Mouse (Mus musculus): ENCODE measurements around the gene Lrrc46. TPM values are rescaled to one million over a fixed set of nuclear protein-coding genes. Genes with fewer than 3 reads are reported as not detected.
A peak's percentile ranks its signal among the peaks of the same experiment; 100 is the strongest.

The Lrrc46 gene
- polyA plus RNA-seq, 1 experiment: 0.82 TPM

- peak in 1 of 2 experiments; percentile 79 for DNase-seq (ENCODE audit: extremely low spot score in 1 of 2, low spot score in 1 of 2)
These were observed 9.2 kb upstream of the Lrrc46 start, which contains the start of gene Osbpl7 for GRCm38 (mm10) chr11:97050216-97050943. TSS of gene Osbpl7 (plus strand) at chr11:97050628.

DNA sequence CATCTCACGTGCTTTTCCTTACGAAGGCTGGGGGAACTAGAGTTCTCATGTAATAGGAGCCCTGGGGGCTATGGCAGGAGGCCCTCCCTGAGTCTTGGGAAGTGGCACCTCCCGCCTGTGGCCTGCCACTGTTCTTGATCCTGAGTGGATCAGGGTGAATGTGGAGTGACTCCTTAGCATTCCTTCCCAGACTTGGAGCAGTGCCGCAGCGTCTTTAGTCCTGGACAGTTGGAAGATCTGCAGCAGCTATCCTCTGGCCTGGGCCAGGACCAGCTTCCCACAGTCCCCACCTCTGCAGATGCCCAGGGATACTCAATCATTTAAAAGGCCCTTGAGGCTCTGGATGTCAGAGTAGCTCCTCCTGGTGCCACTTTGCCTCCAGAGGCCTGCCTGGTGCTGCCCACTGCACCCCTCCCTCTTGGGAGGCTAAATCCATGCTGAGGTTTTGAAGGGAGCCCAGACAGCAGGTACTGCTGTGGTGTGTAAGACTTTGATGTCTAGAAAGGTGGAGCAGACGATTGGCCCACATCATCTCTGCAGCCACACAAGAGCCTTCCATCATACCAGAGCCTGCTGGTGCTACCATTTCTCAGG is 8.4 kb upstream of the Lrrc46 start:
- DNase-seq (ENCODE audit: extremely low spot score in 1 of 2, low spot score in 1 of 2): no peak

DNA sequence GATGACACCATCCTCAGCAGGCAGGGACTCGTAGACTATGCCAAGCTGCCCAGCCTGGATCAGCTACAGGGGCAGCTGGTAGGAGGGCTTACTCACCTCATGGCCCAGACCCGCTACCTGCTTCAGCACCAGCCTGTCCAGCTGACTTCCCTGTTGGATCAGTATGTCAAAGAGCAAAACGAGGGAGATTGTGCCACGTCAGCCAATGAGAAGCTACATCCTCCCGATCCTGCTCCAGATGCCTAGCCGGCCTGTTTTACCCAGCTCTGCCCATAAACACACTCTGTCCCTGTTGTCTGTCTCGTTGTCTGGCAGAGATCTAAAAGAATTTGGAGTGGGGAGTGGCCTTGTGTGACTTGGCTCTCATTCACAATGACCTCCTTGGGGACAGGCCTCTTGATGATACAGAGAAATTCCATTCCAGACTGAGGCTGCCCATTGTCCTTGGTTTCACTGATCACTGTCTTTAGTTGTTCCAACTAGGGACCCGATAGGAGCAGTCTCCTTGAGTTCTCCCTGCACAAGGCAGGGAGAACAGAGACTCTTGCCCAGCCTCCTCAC is 7.0 kb upstream of the Lrrc46 start:
- no peak for DNase-seq (ENCODE audit: extremely low spot score in 1 of 2, low spot score in 1 of 2)

- DNase-seq (ENCODE audit: extremely low spot score in 1 of 2, low spot score in 1 of 2): no peak
These were observed 4.7 kb upstream of the Lrrc46 start for GRCm38 (mm10) chr11:97045861-97046260.

GRCm38 (mm10) chr11:97044902-97045301 is 3.7 kb upstream of the Lrrc46 start:
- peak in 1 of 2 experiments; percentile 77 for DNase-seq (ENCODE audit: extremely low spot score in 1 of 2, low spot score in 1 of 2)

DNA sequence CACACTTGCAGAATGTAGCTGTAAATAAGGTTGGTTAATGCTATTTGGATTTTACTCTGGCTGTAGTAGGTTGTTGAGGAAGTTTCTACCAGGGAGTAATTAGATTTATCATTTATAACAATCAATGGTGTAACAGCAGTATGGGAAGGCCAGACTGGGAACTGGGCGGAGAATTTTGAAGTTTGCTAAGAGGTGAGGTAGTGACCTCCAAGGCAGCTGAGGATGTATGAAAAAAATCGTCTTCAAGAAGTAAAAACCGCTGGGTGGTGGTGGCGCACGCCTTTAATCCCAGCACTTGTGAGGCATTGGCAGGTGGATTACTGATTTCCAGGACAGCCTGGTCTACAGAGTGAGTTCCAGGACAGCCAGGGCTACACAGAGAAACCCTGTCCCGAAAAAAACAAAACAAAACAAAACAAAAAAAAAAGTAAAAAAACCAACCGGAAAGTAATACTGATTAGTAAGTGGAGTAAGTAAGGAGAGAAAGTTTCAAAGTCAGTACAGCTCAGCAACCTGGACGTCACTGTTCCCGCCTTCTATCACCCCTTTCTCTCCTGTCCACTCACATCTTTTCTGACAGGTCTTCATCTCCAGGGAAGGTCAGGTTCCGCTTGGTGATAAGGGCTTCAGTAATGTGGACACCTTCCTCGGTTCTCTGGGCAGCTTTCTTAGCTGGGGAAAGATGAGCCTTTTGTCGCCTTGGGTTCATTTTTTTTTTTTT is 746 bp downstream of the Lrrc46 start:
- DNase-seq (ENCODE audit: extremely low spot score in 1 of 2, low spot score in 1 of 2): no peak

- DNase-seq (ENCODE audit: extremely low spot score in 1 of 2, low spot score in 1 of 2): no peak
These were observed 2.3 kb downstream of the Lrrc46 start for GRCm38 (mm10) chr11:97038881-97039280.

GRCm38 (mm10) chr11:97036141-97036540 is 5.1 kb downstream of the Lrrc46 start:
- peak; percentile 45 to 76 for DNase-seq (ENCODE audit: extremely low spot score in 1 of 2, low spot score in 1 of 2)

DNA sequence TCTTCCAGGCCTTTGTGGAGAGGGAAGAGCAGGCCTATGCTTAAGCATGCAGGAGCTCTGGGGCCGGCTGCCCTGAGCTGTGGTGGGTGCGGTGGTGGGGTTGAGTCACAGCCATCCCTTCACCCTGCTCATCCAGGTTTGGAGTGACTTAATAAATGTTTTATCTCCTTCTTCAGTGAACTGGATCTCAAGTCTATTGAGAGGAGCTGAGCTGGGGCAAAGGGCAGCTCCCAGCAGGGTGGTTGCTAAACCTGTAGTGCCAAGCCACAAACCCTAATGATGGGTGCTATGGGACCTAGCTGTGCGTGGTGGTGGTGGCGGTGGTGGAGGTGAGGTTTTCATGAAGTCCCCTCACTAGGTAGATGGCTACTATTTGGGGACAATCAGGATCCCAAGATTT is 7.4 kb downstream of the Lrrc46 start:
- DNase-seq (ENCODE audit: extremely low spot score in 1 of 2, low spot score in 1 of 2): no peak

GRCm38 (mm10) chr11:97032499-97032898 is 8.7 kb downstream of the Lrrc46 start:
- DNase-seq (ENCODE audit: extremely low spot score in 1 of 2, low spot score in 1 of 2): no peak

GRCm38 (mm10) chr11:97031977-97032376 is 9.2 kb downstream of the Lrrc46 start:
- DNase-seq (ENCODE audit: extremely low spot score in 1 of 2, low spot score in 1 of 2): no peak

GRCm38 (mm10) chr11:97030426-97030825 is 10.8 kb downstream of the Lrrc46 start:
- DNase-seq (ENCODE audit: extremely low spot score in 1 of 2, low spot score in 1 of 2): no peak

GRCm38 (mm10) chr11:97029686-97030417 is 11.4 kb downstream of the Lrrc46 start, which contains the start of gene Scrn2:
TSS of gene Scrn2 (plus strand) at chr11:97029938.
- DNase-seq (ENCODE audit: extremely low spot score in 1 of 2, low spot score in 1 of 2): peak in 1 of 2 experiments; percentile 82

DNA sequence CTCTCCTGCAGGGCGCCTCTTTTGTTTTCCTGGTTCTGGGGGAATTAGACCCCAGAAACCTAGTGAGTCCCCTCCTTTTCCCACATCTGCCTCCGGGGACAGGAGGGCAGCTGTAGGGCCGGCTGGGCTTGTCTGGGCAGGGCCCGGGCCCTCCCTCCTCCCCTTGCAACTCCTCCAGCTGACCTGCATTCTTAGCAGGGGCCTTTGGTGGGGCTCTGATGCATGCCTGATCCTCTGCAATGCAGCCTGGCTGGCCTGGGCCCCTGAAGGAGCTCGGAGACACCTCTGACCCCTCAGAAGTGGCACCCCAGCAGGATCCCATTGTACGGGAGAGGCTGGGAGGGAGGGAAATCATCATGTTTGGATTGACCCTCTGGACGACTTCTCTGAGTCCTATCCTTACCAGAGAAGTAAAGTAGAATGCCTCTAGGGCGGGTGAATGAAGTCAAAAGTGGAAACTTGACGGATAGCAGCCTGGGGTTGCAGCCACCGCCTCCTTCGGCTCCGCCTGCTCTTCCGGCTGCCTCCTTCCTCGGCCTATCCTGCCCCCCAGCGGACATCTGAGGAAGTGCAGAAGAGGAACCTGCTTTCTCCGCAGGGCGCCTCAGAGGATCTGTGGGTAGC is 15.4 kb downstream of the Lrrc46 start:
- DNase-seq (ENCODE audit: extremely low spot score in 1 of 2, low spot score in 1 of 2): peak; percentile 59 to 90

DNA sequence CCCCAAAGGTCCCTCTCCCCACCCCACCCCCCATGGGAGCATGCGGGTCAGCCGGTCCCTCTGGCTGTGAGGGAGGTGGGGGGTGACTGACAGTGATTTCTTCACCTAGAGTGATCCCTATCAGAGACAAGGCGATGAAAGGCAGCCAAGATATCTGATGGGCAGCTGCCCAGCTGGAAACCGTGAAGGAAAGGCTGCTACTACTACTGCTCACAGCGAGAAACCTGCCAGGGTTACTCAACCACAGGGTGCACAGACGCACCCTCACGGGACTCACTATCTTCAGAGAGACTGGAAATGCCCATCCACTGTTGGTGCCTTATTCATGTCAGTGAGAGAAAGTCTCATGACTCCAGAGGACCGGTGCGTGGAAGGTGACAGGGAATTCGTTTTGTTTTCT is 16.2 kb downstream of the Lrrc46 start:
- no peak for DNase-seq (ENCODE audit: extremely low spot score in 1 of 2, low spot score in 1 of 2)

DNA sequence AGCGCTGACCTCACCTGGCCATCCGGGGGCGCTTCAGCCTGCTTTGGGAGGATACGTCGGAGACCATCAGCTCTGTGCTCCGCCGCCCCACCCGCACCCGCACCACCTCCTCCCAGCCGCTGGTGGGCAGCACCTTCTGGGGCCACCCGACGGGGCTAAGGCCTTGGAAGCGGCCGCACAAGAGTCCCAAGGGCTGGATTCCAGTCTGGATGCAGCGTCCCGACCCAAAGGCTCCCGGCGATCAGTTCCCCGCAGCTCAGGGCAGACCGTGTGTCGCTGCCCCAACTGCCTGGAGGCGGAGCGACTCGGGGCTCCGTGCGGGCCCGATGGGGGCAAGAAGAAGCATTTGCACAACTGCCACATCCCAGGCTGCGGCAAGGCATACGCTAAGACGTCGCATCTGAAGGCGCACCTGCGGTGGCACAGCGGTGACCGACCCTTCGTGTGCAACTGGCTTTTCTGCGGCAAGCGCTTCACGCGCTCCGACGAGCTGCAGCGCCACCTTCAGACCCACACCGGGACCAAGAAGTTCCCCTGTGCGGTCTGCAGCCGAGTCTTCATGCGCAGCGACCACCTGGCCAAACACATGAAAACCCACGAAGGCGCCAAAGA is 19.2 kb downstream of the Lrrc46 start:
- peak in 1 of 2 experiments; percentile 72 for DNase-seq (ENCODE audit: extremely low spot score in 1 of 2, low spot score in 1 of 2)

DNA sequence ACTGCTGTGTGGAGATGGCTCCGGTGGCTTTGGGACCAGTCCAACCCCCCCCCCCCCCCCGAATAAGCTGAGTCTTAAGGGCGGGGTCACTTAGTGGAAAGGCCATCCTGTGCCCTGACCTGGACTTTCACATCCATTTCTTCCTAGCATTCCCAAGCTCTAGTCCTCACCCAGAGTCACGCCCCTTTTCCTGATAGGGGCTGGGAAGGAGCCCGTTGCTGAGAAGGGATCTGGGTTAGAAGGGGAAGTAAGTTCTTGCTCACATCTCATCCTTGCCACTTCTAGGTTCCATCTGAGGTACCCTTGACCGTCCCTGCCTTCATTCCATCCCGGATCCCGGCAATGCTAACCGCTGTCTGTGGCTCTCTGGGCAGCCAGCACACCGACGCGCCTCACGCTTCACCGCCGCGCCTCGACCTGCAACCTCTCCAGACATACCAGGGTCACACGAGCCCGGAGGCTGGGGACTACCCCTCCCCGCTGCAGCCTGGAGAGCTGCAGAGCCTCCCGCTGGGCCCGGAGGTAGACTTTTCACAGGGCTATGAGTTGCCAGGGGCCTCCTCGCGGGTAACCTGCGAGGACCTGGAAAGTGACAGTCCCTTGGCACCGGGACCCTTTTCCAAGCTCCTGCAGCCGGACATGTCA is 20.0 kb downstream of the Lrrc46 start:
- no peak for DNase-seq (ENCODE audit: extremely low spot score in 1 of 2, low spot score in 1 of 2)

DNA sequence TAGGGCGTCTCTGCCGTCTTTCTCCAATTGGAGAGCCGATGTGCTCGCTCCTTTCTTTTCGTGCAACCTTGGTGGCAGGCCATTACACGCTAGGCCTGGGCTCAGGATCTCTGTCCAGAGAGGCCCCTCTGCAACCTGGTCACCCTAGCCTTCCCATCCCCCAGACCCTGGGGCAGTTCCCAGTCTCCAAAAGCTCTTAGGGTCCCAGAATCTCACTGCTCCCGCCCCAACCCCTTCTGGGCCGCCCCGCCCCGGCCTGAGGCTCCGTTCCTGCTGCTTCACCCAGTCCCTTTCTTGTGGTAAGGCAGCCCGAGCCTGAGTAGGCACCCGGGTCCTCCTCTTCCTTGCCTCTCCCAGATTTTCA is 21.9 kb downstream of the Lrrc46 start:
- DNase-seq (ENCODE audit: extremely low spot score in 1 of 2, low spot score in 1 of 2): no peak

Measured in frontal cortex, adult 2 months (tissue).